Mouse (Mus musculus) forebrain, embryonic 13.5 days (tissue): ENCODE data around the gene Sp100. TPM values are rescaled to one million over a fixed set of nuclear protein-coding genes. Genes with fewer than 3 reads are reported as not detected.

Source experiments
- ATAC-seq: fragments of 200-750 bp; cut with Nextera tagmentation; 2 replicates; pipeline ENCODE4 v1.8.0; 2017
- H3K27ac ChIP-seq: fragments of 300-500 bp; sonication (generic); 2 replicates; pipeline ENCODE4 v1.5.1; 2015; ENCODE audit warnings: inconsistent platforms, mild to moderate bottlenecking, moderate library complexity
- H3K27me3 ChIP-seq: fragments of 300-500 bp; sonication (generic); 2 replicates; pipeline ENCODE4 v1.6.1; 2015; ENCODE audit warnings: mild to moderate bottlenecking, inconsistent platforms
- H3K36me3 ChIP-seq: fragments of 300-500 bp; sonication (generic); 2 replicates; pipeline ENCODE4 v1.6.1; 2015; ENCODE audit warnings: mild to moderate bottlenecking, inconsistent platforms; ENCODE audit not compliant: poor library complexity, severe bottlenecking
- H3K4me1 ChIP-seq: fragments of 300-500 bp; sonication (generic); 2 replicates; pipeline ENCODE4 v1.6.1; 2015; ENCODE audit warnings: inconsistent platforms
- H3K4me2 ChIP-seq: fragments of 300-500 bp; sonication (generic); 2 replicates; pipeline ENCODE4 v1.6.1; 2015; ENCODE audit warnings: inconsistent platforms, mild to moderate bottlenecking, moderate library complexity
- H3K4me3 ChIP-seq: fragments of 300-500 bp; sonication (generic); 2 replicates; pipeline ENCODE4 v1.5.1; 2015; ENCODE audit warnings: mild to moderate bottlenecking, inconsistent platforms
- H3K9ac ChIP-seq: fragments of 300-500 bp; sonication (generic); 2 replicates; pipeline ENCODE4 v1.6.1; 2015; ENCODE audit warnings: mild to moderate bottlenecking, inconsistent platforms
- H3K9me3 ChIP-seq: fragments of 300-500 bp; sonication (generic); replicated peaks from 2 replicates; pipeline ENCODE4 v1.6.1; 2016; ENCODE audit warnings: inconsistent platforms
- WGBS: fragments of 180-500 bp; shearing (Covaris S2); methylation state at CpG from one replicate; pipeline ENCODE4 v1.1.7; 2015; 5-methylcytosine and 5-hydroxymethylcytosine counted together
- polyA plus RNA-seq: library from polyadenylated mRNA; unstranded; fragments of >200 nt; fragmentation: Nextera tagmentation; extraction: Ambion mirVana; gene quantifications from 2 replicates; pipeline ENCODE4 v1.2.1, GENCODE M21; 2015

Gene Sp100
- polyA plus RNA-seq, 1 experiment from 2014 or later: 0.21 TPM

- 0 out of 2 replicates have a peak, but pooled peaks cover 4% of the 10 kb centered on the region for H3K9me3 ChIP-seq
- no peak overlapping the region for H3K9ac ChIP-seq
- H3K36me3 ChIP-seq: no peaks in the 10 kb centered on the region
- H3K4me2 ChIP-seq: peak overlapping the region; percentile 45
- H3K4me3 ChIP-seq: no peak overlapping the region
- H3K4me1 ChIP-seq: no peaks in the 10 kb centered on the region
- 37% methylated on average over 18 of the region's 18 CpGs for whole genome bisulfite sequencing
- peak; percentile 73 for ATAC-seq
- H3K27ac ChIP-seq: no peak overlapping the region
- H3K27me3 ChIP-seq: no peaks in the 10 kb centered on the region
Measured at GRCm38 (mm10) chr1:85736355-85737184, 86.8 kb downstream of the Sp100 start.

GRCm38 (mm10) chr1:85739000-85739399, 89.2 kb downstream of the Sp100 start:
- Histone ChIP-seq H3K36me3 (no peaks in the 10 kb centered on the region), H3K9me3 (0 out of 2 replicates have a peak, but pooled peaks cover 4% of the 10 kb centered on the region), H3K4me1 (peaks cover 6% of the 10 kb centered on the region), H3K9ac (no peak overlapping the region), H3K4me2 (no peak overlapping the region), H3K4me3 (no peak overlapping the region), H3K27me3 (no peaks in the 10 kb centered on the region), H3K27ac (no peak overlapping the region)
- no peak for ATAC-seq
- WGBS: 95% methylated on average over 4 of the region's 4 CpGs

DNA sequence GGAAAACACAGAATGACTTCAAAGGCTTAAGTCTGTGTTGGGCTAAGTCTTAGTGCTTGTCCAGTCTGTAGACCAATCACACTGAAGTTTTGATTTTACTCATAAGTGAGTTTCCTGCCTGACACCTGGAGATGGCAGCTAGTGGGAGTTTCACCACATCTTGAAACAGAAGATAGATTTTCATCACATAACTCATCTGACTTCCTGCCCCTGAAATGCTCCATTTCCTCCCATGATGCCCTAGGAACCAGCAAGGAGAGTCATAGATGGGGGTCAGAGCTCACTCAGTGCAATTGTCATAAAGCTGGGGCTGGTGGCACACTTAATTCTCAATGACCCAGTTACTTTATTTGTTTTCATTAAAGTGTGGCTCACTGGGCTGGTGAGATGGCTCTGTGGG, 90.0 kb downstream of the Sp100 start:
- no peaks in the 10 kb centered on the region for H3K36me3 ChIP-seq
- peaks cover 6% of the 10 kb centered on the region for H3K4me1 ChIP-seq
- no peak overlapping the region for H3K4me3 ChIP-seq
- no peaks in the 10 kb centered on the region for H3K27me3 ChIP-seq
- H3K9me3 ChIP-seq: 0 out of 2 replicates have a peak, but pooled peaks cover 4% of the 10 kb centered on the region
- H3K27ac ChIP-seq: no peak overlapping the region
- no peak overlapping the region for H3K4me2 ChIP-seq
- ATAC-seq: no peak
- H3K9ac ChIP-seq: no peak overlapping the region

DNA sequence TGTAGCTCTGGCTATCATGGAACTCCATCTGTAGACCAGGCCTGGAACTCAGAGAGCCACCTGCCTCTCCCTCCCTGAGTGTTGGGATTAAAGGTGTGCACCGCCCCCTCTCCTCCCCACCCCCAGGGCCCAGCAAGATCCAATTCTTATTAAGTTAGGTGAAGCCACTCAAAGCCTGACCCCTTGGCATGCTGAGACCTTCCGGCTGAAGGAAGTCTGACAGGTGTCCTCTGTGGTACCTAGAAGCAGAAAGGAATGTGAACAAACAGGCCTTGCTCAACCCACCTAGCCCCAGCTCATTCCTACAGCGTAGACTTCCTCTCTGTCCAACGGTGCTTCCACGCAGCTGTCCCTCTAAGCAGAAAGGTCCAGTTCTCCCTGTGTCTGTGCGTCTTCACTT, 91.1 kb downstream of the Sp100 start:
- no peaks in the 10 kb centered on the region for H3K27me3 ChIP-seq
- no peaks in the 10 kb centered on the region for H3K36me3 ChIP-seq
- H3K9ac ChIP-seq: no peak overlapping the region
- H3K4me3 ChIP-seq: no peak overlapping the region
- no peak overlapping the region for H3K4me2 ChIP-seq
- H3K4me1 ChIP-seq: peaks cover 6% of the 10 kb centered on the region
- 0 out of 2 replicates have a peak, but pooled peaks cover 4% of the 10 kb centered on the region for H3K9me3 ChIP-seq
- H3K27ac ChIP-seq: no peak overlapping the region
- WGBS: 86% methylated on average over 6 of the region's 6 CpGs
- ATAC-seq: no peak

GRCm38 (mm10) chr1:85742333-85742732, 92.5 kb downstream of the Sp100 start:
- Histone ChIP-seq H3K4me2 (no peak overlapping the region), H3K27ac (no peak overlapping the region), H3K27me3 (no peaks in the 10 kb centered on the region), H3K9ac (no peak overlapping the region), H3K4me1 (peaks cover 6% of the 10 kb centered on the region), H3K9me3 (0 out of 2 replicates have a peak, but pooled peaks cover 4% of the 10 kb centered on the region), H3K36me3 (no peaks in the 10 kb centered on the region), H3K4me3 (no peak overlapping the region)
- no peak for ATAC-seq
- WGBS: 59% methylated on average over 5 of the region's 5 CpGs

GRCm38 (mm10) chr1:85742916-85743505, 93.2 kb downstream of the Sp100 start:
- Histone ChIP-seq H3K4me1 (peaks cover 6% of the 10 kb centered on the region), H3K9me3 (0 out of 2 replicates have a peak, but pooled peaks cover 4% of the 10 kb centered on the region), H3K36me3 (no peaks in the 10 kb centered on the region), H3K4me2 (no peak overlapping the region), H3K27me3 (no peaks in the 10 kb centered on the region), H3K4me3 (no peak overlapping the region), H3K27ac (no peak overlapping the region), H3K9ac (no peak overlapping the region)
- ATAC-seq: no peak; the same call in 1 of the 2 replicates
- 12% methylated on average over 2 of the region's 2 CpGs for WGBS

DNA sequence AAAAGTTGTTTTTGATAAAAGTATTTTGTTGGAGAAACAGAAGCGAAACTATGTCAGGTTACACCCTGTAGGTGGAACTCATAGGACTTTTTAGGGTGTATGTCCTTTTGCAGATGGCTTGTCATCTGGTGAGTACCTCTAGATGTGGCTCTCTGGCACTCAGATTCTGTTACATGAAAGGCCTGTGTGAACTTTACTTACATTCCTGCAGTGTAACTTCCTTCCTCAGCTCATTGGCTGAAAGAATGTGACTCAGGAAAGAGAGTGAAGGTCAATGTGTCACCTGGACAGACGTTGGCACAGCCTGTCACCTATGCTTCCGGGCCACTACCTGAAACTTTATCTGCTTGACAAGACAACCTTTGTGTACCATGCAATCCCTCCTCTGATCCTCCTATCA, 94.8 kb downstream of the Sp100 start:
- WGBS: 87% methylated on average over 3 of the region's 3 CpGs

GRCm38 (mm10) chr1:85746511-85746910, 96.7 kb downstream of the Sp100 start:
- Histone ChIP-seq H3K4me1 (peaks cover 6% of the 10 kb centered on the region), H3K9me3 (no peaks in the 10 kb centered on the region), H3K36me3 (no peaks in the 10 kb centered on the region), H3K4me3 (no peak overlapping the region), H3K27me3 (no peaks in the 10 kb centered on the region), H3K9ac (no peak overlapping the region), H3K4me2 (no peak overlapping the region), H3K27ac (no peak overlapping the region)
- WGBS: 92% methylated on average over 5 of the region's 5 CpGs
- no peak for ATAC-seq

More for the DNA sequence above, 94.8 kb downstream of the Sp100 start:
- Histone ChIP-seq H3K4me2 (no peak overlapping the region), H3K4me1 (peaks cover 6% of the 10 kb centered on the region), H3K36me3 (no peaks in the 10 kb centered on the region), H3K9me3 (no peaks in the 10 kb centered on the region), H3K27ac (no peak overlapping the region), H3K27me3 (no peaks in the 10 kb centered on the region), H3K9ac (no peak overlapping the region), H3K4me3 (no peak overlapping the region)
- ATAC-seq: no peak

GRCm38 (mm10) chr1:85749829-85750228, 100.0 kb downstream of the Sp100 start:
- H3K27ac ChIP-seq: no peak overlapping the region
- WGBS: 68% methylated on average over 2 of the region's 2 CpGs
- H3K4me1 ChIP-seq: no peaks in the 10 kb centered on the region
- H3K4me3 ChIP-seq: no peak overlapping the region
- H3K27me3 ChIP-seq: no peaks in the 10 kb centered on the region
- H3K36me3 ChIP-seq: no peaks in the 10 kb centered on the region
- H3K9me3 ChIP-seq: no peaks in the 10 kb centered on the region
- no peak for ATAC-seq
- H3K4me2 ChIP-seq: no peak overlapping the region
- H3K9ac ChIP-seq: no peak overlapping the region

DNA sequence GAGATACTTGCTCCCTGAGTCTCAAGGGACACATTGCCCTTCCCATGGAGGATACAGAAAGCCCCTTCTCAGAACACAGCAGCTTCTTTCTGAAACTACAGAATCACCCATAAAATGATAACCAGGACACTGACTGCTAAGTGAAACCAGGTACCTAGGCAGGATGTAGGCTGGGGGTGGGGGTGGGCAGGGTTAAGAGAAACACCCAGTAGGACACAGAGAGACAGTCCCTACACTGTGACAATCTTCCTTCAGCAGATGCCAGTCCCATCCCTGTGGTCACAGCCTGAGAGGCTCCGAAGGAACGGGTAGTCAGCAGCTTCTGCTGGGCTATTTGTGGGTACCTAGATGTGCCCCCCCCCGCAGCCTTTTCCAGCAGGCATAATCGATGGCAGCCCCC, 100.9 kb downstream of the Sp100 start:
- ATAC-seq: no peak
- Histone ChIP-seq H3K4me2 (no peak overlapping the region), H3K4me3 (no peak overlapping the region), H3K9me3 (no peaks in the 10 kb centered on the region), H3K27me3 (no peaks in the 10 kb centered on the region), H3K4me1 (no peaks in the 10 kb centered on the region), H3K27ac (no peak overlapping the region), H3K9ac (no peak overlapping the region), H3K36me3 (no peaks in the 10 kb centered on the region)
- 91% methylated on average over 4 of the region's 4 CpGs for WGBS

- Histone ChIP-seq H3K4me3 (no peak overlapping the region), H3K4me1 (no peaks in the 10 kb centered on the region), H3K9ac (no peak overlapping the region), H3K4me2 (no peak overlapping the region), H3K27me3 (no peaks in the 10 kb centered on the region), H3K27ac (no peak overlapping the region), H3K9me3 (no peaks in the 10 kb centered on the region), H3K36me3 (no peaks in the 10 kb centered on the region)
- WGBS: 53% methylated on average over 6 of the region's 6 CpGs
- ATAC-seq: 0 out of 2 replicates have a peak, but pooled peaks have one; percentile 8
Measured at GRCm38 (mm10) chr1:85751494-85751893, 101.7 kb downstream of the Sp100 start.

DNA sequence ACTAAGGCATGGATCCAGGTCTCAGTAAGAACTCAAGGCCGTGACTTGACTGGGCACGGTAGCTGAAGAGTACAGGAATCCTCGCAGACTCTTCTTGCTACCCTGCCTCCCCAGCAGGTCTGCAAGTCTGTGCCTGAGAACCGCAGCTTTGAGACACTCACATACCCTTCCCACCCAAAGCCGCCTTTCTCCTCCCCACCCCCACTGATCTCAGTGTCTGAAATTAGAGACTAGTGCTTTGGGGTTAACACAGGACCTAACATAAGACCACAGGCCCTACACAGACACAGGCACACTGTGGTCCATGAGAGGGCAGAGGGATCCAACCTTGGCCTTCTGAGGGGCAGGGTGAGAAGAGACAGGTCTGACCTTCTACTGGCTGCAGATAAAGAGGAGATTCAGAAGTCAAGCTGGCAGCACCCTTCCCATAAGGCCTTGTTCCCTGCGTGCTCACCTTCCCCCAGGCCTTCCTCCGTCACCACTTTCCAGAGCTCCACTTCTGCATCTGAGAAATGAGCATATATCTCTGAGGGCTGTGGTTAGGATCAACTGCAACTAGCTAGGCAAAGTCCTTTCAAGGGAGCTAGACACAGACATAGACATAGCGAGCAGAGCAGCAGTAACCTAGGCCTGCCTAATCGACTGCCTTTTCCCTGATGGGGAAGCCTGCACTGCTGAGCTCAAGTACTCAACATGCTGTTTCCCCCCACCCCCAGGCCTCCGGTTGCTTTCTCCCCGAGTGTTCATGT, 102.3 kb downstream of the Sp100 start:
- Histone ChIP-seq H3K27ac (no peak overlapping the region), H3K4me3 (no peak overlapping the region), H3K4me1 (no peaks in the 10 kb centered on the region), H3K9me3 (no peaks in the 10 kb centered on the region), H3K4me2 (no peak overlapping the region), H3K9ac (no peak overlapping the region), H3K36me3 (no peaks in the 10 kb centered on the region), H3K27me3 (no peaks in the 10 kb centered on the region)
- ATAC-seq: no peak
- WGBS: 83% methylated on average over 11 of the region's 11 CpGs
